Mouse (Mus musculus) embryo, embryonic 9.5 days (tissue): ENCODE data around the gene Sars.
A peak's percentile ranks its signal among the peaks of the same experiment; 100 is the strongest.

ENCODE experiments used
- DNase-seq: peaks from one replicate; pipeline ENCODE4 v3.0.0-alpha.2; 2017; ENCODE audit errors: extremely low spot score

The Sars gene

DNA sequence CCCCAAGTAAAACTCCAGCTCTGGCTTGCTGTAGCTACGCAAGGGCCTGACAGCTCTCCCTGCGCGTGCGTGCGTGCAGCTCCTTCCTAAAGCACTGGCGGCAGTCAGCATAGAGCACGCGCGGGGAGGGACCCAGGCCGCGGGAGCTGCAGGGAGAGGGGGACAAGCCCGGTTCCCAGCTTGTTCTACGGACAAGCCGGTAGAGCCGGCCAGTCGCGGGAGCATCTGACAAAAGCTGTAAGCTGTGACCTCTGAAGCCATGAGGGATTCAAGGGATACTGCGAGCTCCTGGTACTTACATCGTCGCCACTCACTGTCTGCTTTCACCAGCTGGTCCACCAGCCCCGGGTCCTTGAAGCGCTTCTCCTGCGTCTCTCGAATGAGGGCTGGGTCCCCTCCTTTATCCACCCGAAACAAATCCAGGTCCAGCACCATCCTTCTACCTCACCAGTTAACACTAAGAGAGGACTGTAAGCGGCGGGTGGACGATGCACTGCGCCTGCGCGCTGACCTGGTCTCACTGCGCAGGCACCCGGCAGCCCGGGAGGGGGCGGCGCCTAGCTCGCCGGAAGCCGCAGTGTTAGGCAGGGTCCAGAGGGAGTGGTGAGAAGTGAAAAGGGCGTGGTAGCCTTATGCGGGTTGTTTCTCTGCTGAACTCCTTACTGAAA is at the start of gene Sars:
Gene Sars (minus strand): TSS at position 512 of the 668 bp plus-strand sequence.
- DNase-seq = peak; percentile 90

DNA sequence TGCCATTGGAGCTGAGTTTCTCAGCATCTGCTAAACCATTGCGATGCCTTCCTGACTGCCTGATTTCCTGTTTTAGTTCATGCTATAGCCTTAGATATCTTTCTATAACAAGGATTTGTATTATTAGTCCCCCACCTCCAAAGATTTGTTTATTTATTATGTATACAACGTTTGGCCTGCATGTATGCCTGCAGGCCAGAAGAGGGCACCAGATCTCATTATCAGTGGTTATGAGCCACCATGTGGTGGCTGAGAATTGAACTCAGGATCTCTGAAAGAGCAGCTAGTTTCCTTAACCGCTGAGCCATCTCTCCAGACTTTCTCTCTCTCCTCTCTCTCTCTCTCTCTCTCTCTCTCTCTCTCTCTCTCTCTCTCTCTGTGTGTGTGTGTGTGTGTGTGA is 45.0 kb upstream of the Sars start:
- no peak for DNase-seq

DNA sequence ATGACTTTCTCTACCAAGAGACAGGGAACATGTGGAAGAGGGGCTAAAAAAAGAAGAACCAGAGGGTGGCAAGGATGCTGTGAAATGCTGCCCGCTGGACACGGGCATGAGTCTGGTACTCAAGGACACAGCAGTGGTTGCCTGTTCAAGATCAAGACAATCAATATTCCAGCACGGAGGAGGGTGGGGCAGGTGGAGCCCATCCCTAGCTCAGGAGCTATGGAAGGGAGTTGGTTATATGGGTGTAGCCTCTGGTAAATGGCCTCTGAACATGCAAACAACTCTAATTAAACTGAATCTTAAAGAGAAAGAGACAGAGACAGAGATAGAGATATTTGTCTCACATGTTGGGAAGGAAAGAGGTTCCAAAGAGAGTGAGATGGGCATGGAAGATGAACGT is 39.7 kb upstream of the Sars start:
- no peak for DNase-seq

DNA sequence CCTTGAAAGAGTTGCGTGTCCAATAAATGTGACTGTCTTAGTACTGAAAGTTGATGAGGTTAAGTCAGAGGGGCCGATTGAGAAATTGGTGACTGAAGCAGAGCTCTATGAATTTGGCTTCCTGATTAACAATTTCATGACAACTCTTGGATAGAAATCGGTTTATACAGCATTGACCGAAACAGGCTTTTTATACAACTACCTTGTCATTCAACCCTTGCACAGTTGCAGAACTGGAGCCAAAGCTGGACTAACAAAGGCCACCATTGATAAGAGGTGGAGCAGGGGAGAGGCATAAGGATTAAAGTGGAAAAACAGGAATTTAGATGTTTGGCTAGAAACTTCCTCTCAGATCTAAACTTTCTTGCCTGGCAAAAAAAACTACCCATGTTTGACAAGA is 33.8 kb upstream of the Sars start:
- DNase-seq = no peak

DNA sequence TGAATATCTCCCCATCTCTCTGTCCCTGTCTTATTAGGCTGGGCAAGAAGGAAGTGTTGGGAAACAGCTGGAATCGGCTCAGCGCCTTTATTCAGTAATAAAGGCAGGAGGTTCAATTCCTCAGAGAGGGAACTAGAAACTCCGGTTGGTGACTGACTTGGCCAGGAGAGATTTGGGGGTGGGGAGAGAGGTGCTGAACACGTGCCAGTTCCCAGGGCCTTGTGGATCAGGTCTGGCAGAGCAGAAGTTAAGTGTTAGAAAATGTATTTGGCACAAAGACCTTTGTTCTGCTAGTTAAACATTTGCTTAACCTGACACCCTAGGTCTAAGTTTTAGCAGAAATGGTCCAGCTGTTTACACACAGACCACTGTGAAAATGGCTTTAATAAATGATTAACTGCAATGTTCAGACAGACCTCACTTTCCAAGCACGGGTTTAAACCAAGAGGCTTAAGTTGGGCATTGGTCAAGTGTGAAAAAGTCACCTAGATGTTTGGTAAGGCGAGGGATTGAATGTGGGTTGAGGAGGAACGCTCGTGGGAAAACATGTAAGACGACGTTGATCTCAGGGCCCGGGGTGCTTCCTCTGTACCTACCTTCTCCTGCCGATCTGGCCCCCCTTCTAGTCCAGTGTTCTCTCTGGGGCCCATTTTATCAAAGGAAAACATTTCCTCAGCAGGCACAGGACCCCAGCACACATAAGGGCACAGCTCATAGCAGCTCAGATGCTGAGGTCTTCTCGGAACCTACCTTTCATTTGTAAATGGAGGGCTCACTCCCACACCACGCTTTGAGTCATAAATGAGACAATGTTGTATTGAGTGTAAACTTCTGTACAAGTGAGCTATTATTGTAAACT is 32.0 kb upstream of the Sars start:
- no peak for DNase-seq

DNA sequence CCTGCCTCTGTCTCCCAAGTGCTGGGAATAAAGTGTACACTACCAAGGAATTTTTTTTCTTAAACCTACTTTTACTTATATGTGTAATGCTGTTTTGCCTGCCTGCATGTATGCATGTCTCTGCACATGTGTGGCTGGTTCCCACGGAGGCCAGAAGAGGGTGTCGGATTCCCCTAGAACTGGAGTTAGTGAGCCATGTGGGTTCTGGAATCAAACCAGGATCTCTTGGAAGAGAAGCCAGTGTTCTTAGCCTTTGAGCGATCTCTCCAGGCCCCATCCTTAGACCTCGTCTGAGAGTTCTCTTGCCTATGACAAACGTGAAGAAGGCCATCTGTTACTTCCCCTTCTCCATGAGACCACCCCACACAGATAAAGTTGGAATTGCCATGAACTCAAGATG is 30.5 kb upstream of the Sars start:
- DNase-seq = no peak

DNA sequence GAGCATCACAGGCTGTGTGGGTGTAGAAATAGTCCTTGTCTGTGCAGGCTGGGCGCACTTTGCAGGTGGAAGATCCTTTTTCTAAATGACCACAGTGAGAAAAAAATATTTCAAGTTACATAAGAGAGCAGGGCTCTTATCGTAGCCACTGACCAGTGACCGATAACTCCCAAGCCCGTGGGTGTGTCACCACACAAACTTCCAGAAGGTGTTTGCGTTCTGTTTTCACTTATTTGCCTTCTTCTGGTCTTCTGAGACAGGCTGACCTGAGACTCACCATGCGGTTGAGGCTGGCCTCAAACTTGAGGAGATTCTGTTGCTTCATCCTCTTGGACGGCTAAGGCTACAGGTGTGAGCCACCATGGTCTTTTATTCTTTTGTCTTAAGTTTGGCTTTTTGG is 30.0 kb upstream of the Sars start:
- no peak for DNase-seq

DNA sequence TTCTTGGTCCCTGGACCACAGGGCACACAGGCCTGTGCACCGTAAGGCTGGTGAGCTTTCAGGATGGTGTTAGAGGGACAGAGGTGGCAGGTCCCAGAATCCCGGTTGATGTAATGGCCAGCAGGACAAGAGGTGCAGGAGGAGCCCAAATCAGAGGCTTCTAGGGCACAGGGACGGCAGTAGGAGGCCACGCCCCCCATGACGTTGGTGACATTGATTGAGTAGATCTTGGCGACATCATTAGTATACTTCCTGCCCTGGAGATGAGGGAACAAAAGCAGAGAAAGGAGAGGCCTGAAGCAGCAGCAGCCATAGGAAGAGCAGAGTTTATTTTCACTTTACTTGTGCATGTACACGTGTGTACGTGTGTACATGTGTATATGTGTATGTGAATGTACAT is 22.8 kb upstream of the Sars start:
- DNase-seq = peak; percentile 20

DNA sequence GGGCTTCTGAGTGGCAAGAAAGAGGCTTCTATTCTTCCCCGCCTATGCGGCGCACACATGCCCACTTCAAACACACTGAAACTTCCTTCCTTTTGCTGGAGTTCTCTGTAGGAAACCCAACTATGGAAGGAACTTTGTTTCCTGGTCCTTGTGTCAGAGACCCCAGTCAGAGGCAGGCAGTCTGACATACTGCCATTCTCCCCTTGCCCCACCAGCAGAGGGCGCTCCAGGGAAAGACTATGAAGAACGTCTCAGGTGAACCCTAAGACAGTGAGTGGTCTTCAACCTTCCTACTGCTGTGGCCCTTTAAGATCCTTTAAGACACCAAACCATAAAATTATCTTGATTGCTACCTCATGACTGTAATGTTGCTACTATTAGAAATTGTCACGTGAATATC is 21.4 kb upstream of the Sars start:
- no peak for DNase-seq

DNA sequence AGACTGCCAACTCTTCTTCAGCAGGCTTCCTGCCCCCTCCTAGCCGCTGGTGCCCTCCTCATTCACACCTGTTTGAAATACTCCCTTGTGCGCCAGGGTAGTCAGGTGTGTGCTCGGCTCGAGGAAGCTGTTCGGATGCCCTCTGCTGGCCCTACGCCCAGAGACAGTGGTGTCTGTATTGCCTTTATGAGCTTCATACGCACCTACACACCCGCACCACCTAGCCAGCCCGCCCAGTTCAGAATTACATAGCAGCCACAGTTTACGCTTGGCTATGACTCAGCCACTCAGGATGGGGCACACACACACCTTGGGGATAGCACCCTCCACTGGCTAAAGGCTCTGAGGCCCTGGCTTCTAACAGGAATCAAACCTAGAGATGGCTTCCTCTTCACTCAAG is 13.9 kb upstream of the Sars start:
- DNase-seq = no peak

DNA sequence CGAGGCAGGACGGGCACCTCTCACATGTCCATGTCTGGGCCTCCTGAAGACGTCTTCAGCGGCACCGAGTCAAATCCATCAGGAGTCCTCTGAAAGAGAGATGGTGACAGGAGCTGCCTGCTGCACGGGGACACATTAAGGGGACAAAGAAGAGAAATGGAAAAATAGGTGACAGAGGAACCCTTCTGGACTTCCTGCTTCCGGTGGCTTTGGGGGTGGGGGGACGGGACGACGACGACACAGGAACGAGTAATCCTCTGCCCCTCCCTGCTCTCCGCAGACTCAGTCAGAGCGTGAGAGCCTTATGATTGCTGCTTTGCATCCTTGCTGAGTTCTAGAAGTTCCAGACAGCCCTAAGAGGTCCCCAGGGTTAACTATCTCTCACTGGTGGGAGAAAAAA is 13.4 kb upstream of the Sars start:
- DNase-seq = no peak

DNA sequence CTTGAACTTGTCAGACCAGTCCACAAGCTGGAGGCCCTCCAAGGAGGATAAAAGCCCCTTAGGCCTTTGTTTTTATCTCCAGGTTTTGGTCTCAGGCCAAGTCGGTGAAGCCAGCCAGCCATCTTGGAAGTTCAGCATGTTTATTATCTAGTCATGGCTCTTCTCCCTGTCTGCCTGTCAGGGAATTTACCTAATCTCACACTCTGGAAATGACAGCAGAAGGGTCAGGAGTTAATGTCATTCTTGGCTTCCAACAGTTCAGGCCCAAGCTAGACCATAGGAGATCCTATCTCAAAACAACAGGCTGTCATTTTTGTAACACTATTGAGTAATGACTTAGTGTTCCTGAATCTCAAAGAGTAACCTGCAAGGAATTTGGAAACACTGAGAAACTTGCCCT is 9.2 kb upstream of the Sars start:
- DNase-seq = no peak

DNA sequence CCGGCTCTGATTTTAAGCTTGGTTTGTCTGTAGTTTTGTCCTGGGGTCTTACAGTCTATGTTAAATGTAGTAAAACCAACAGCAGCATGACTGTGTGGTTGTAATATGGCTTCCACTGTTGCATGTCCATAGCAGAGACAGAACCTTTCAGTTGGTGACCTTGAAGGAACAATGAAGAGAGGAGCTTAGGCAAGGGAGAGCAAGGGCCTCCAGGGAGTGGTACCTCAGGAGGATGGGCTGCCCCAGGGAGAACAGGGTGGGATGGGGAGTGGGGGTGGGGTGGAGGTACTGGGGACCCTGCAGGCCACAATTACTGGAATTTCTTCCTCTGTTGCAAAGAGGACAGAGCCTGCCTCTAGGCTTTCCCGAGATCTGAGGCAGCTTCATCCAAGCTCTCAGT is 7.0 kb upstream of the Sars start:
- DNase-seq = no peak

DNA sequence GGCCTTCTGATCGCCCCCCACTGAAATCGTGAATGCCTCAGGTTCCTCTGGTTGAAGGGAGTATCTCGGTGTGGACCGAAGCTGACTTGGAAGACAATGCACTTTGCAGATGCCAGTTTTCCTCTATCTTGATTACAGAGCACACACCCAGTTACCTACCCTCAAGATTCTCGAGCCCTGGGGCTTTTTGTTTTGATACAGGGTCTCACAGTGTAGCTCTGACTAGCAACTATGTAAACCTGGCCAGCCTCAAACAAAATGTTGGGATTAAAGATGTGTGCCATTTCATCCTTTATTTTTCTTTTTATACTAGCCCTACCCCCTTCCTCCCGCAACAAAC is 327 bp upstream of the Sars start:
- DNase-seq = no peak

DNA sequence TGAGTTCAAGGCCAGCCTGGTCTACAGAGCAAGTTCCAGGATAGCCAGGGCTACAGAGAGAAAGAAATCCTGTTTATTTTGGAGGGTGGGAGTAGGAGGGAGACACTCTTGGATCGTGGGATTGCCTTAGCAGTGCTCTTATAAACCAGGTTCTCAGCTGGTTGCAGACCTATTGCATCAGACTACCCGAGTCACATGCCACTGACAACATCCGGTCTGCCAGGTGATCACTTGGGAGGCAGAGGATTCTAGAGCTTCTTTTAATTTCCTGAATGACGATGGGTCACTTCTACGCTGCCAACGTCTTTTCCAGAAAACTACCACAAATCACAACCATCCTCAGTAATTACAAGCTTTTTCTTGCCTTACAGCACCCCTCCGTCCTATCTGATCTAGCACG is 980 bp downstream of the Sars start:
- DNase-seq = no peak

DNA sequence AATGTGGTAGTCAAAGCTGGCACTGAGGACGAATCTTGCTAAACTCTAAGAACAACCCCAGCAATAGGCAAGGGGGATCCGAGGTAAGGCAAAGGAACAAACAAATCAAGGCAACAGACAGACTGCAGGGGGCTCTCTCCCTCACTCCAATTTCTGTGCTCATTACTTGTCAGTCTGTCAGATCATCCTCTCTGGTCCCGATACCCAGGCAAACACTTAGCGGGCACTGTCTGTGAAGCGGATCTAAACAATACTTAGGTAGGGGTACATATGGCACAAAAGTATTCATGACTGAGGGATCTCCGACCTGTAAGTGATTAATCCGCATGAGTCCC is 8.7 kb downstream of the Sars start:
- no peak for DNase-seq

DNA sequence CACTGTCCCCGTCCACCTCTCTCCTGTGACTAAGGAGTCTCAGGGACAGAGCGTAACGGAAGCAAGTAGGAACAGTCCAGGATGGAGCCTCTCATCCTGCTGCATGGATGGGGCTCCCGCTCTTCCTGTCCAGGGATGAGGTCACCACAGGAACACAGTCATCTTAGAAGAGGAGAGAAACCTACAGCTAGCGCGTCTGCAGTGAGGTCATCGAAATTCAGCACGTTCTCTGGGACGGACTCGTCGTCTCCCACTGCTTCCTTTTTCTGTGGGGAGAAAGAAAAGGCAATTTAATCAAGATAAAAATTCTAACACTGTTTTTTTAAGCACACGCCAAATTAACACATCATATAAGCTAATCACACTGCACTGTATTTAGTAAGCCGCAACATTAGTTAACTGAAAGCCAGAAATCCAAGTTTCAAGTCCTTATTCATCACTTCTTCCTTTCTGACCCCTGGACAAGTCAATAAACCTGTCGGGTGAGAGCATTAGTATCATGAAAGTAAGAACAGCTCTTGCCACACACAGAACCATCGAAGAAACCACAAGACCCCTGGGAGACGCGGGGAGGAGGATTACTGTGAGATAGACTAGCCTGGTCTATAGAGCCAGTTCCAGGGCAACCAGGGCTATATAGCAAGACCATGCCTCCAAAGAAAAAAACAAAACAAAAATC is 9.2 kb downstream of the Sars start:
- DNase-seq = no peak

DNA sequence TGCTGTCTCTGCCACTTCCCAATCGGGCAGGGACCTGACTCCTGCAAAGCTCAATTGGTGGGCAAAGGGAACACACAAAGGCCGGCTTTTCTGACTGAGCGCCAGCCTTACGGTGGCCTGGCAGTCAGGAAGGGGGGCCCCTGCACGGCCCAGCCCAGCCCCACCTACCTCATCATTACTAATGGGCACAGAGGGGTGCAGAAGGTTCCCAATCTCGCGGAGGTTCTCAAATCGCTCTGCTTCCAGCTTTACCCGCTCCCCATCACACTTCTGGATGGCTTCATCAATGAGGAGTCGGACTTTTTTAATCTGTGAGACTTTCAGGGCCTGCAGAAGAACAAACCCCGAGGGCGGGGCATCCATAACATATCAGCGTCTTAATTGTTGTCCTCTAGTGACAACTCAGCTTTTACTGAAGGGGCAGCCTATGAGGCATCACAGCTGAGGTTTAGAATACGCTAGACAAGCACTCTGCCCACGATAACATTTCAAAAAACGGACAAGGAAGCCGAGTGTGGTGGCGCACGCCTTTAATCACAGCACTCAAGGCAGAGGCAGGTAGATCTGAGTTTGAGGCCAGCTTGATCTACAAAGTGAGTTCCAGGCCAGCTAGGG is 11.0 kb downstream of the Sars start:
- DNase-seq = no peak

DNA sequence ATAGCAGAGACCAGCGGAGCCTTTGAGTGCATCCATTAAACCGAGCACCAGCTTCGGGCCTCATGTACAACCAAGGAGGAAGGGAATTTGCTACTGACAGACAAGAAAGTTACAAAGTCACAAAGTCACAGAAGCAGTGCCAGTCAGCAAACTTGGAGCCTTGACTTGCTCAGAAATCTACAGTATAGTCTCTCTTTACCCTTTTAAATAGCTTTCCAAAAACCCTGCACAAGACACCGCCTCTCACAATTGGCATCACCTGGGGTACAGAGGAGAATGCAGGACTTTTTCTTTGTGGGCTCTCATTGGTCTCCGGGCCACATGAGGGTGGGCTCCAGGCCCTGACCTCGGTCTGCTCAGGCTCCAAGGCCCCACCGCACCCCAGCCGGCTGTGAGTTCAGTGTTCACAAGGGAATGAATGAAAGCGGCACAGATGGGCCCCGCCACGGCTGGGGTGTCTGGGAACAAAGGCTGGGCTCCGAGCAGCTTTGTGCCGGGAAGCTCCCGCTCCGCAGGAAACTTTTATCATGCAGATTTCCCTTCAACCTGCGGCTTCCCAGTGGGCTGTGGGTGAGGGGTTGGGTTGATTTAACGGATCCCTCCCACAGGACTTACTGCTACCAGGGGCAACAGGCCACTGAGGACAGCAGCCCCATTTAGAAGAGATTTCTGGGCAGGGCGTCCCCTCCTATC is 11.7 kb downstream of the Sars start:
- peak; percentile 79 for DNase-seq

DNA sequence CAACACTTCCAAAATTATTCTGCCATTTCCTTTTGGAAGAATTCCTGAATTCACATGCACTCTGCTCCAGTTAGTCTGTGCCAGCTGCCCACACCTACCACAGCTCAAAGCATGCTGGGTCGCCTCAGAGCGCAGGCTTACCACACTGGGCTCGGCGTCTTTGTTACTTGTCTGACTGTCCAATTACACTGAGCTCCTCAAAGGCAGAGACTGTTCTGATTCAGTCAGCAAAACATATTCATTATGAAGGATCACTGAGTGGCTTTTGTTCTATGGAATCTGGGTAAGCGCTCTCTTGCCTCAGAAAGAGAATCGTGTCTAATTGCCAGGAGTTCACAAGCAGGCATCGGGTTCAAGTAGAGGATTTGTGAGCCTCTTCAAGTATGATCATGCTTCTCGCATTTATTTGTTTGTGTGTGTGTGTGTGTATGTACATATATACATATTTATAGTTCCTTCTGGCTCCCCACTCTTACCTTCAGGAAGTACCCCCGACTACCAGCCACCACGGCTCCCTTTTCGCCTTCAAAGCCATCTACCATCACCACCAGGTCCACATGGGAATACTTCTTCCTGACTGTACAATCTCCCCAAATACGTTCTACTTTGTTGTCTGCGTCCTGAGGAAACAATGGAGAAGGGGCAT is 12.3 kb downstream of the Sars start:
- DNase-seq = no peak

DNA sequence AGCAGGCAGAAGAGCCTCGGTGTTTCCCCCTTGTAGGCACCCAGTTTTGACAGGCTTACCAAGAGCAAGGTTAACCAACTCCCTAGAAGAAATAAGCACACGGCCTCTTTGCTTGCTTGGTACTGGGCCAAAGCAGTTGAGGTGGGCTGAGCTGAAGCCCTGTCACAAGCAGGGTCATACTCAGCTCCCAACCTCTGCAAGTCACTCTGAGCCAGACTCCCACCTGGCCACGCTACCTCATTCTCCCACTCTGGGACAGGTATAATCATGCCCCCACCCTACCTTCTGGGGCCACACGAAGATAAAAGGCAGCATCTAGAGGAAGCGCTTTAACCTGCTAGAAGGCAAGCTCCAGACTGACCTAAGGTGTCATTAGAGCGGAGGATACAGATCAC is 19.4 kb downstream of the Sars start:
- no peak for DNase-seq
